Mouse (Mus musculus): ENCODE data around the gene Cldn34d. TPM values are rescaled to one million over a fixed set of nuclear protein-coding genes. Genes with fewer than 3 reads are reported as not detected.

Gene Cldn34d
- not detected in 2 replicates for polyA plus RNA-seq (2015; fragmentation: Nextera tagmentation; extraction: Ambion mirVana)

DNA sequence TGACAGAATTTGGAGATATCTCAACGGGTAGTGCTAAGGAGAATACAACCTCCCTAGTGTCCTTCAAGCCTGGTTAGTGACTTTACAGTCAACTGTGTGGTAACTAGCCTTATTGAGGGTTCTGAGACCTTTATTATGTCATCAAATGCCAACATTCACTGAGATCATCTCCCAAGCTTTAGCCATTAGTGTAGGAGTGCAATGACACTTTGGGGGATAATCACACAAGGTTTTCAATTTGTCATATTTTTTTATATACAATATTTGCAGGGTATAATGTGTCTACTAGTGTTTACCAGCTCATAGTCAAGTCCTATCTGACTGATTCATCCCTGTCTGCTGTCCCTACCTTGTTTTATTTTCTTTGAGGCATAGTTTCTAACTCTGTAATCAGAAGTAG, at the start of gene Cldn34d:
Gene Cldn34d (minus strand): TSS at position 101 of the 400 bp plus-strand sequence.
- H3K4me2 ChIP-seq (ENCODE audit: low read depth, low read length) = no peak within 1 kb of the TSS

DNA sequence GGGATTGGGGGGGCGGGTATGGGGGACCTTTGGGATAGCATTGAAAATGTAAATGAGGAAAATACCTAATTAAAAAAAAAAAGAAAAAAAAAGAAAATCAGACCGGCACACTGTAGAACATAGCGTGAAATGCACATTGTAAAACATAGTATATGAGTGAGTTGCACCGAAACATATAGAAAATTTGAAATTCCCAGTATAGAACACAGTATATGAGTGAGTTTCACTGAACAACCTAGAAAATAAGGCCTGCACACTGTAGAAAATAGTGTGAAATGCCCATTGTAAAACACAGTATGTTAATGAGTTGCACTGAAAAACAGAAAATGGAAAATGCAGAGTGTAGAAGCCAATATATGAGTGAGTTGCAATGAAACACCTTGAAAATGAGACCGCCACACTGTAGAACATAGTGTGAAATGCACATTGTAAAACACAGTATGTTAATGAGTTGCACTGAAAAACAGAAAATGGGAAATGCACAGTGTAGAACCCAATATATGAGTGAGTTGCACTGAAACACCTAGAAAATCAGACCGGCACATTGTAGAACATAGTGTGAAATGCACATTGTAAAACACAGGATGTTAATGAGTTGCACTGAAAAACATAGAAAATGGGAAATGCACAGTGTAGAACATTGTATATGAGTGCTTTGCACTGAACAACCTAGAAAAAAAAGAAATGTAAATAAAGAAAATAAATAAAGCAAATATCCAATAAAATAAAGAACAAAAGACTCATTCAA, 4.1 kb downstream of the Cldn34d start:
- H3K36me3 ChIP-seq (ENCODE audit: control insufficient read depth, insufficient read depth, low read length) = no peaks in the 10 kb centered on the region
- no peaks in the 10 kb centered on the region for H3K4me1 ChIP-seq (ENCODE audit: control insufficient read depth, insufficient read depth, low read length)
- no peaks in the 10 kb centered on the region for H3K27me3 ChIP-seq (ENCODE audit: control insufficient read depth, insufficient read depth, low read length)
- H3K27ac ChIP-seq (ENCODE audit: low read length) = no peak overlapping the region
- peak; percentile 100 for ATAC-seq (ENCODE audit: insufficient read depth, low FRiP score)
- H3K4me2 ChIP-seq (ENCODE audit: low read depth, low read length) = no peak overlapping the region
- H3K9ac ChIP-seq (ENCODE audit: low read length) = no peak overlapping the region
- H3K9me3 ChIP-seq (replicated peaks; ENCODE audit: control insufficient read depth, low read length) = 0 out of 2 replicates have a peak, but pooled peaks cover 2% of the 10 kb centered on the region
- 45% methylated on average over 6 of the region's 6 CpGs for WGBS
- H3K4me3 ChIP-seq (replicated peaks; ENCODE audit: low read length) = no peak overlapping the region

More for the DNA sequence above, at the start of gene Cldn34d:
- 90% methylated on average over 1 of the region's 1 CpGs for WGBS
- no peak within 1 kb of the TSS for H3K27ac ChIP-seq (ENCODE audit: low read length)
- no peak for ATAC-seq (ENCODE audit: insufficient read depth, low FRiP score)
- H3K27me3 ChIP-seq (ENCODE audit: control insufficient read depth, insufficient read depth, low read length) = no peaks in the 10 kb centered on the region
- no peaks in the 10 kb centered on the region for H3K4me1 ChIP-seq (ENCODE audit: control insufficient read depth, insufficient read depth, low read length)
- 0 out of 2 replicates have a peak, but pooled peaks cover 2% of the 10 kb centered on the region for H3K9me3 ChIP-seq (replicated peaks; ENCODE audit: control insufficient read depth, low read length)
- H3K36me3 ChIP-seq (ENCODE audit: control insufficient read depth, insufficient read depth, low read length) = no peaks in the 10 kb centered on the region
- no peak within 1 kb of the TSS for H3K4me3 ChIP-seq (replicated peaks; ENCODE audit: low read length)
- no peak within 1 kb of the TSS for H3K9ac ChIP-seq (ENCODE audit: low read length)

Other genes with a start within 250 kb of the Cldn34d start
- not detected in 2 replicates for gene Cldn34b4, start 209.6 kb downstream of the Cldn34d start, polyA plus RNA-seq (2015; fragmentation: Nextera tagmentation; extraction: Ambion mirVana)